ENCODE assay signal across 8 mouse cellular contexts in genomic region chrX:104669850-104670756, GRCm38 (mm10). TPM values are rescaled to one million over a fixed set of nuclear protein-coding genes. Genes with fewer than 3 reads are reported as not detected.
DNase-seq lines count a peak whose midpoint lies in the region; ATAC-seq and TF ChIP-seq lines count a peak whose summit lies in the region.

No protein-coding gene starts in this region.

- H3K4me1 ChIP-seq in E14TG2a.4 (replicated peaks; ENCODE audit: low read depth, low read length): peaks cover 11% of the 10 kb centered on the region
- H3K4me1 ChIP-seq in forebrain, embryonic 13.5 days: no peaks in the 10 kb centered on the region
- peaks cover 19% of the 10 kb centered on the region for H3K4me1 ChIP-seq in liver, embryonic 12.5 days
- H3K4me1 ChIP-seq in neural tube, embryonic 15.5 days: no peaks in the 10 kb centered on the region

- WGBS in forebrain, embryonic 13.5 days: 36% methylated on average over 18 of the region's 19 CpGs
- WGBS in liver, embryonic 12.5 days (ENCODE audit: insufficient replicate concordance): 13% methylated on average over 19 of the region's 19 CpGs
- WGBS in neural tube, embryonic 15.5 days: 28% methylated on average over 19 of the region's 19 CpGs

- no peak for DNase-seq in gastrocnemius, adult 2 months
- DNase-seq in gastrocnemius, postnatal 4 days (ENCODE audit: low spot score in 2 of 2): no peak
- no peak for DNase-seq in urinary bladder, postnatal 14 days (ENCODE audit: low spot score)
- no peak for DNase-seq in testis, postnatal 14 days (ENCODE audit: low spot score)

- TF ChIP-seq CTCF in gastrocnemius, adult 2 months (IDR thresholded peaks at IDR 0.05): no peak
- TF ChIP-seq CTCF in E14TG2a.4 (conservative IDR thresholded peaks at IDR 0.05; ENCODE audit: low read length): no peak

- intact Hi-C loops in gastrocnemius, adult 2 months (cut with DNase I): no loop called here

- peak overlapping the region; percentile 68 for H3K9ac ChIP-seq in forebrain, embryonic 13.5 days
- peak overlapping the region; percentile 69 for H3K9ac ChIP-seq in liver, embryonic 12.5 days
- H3K9ac ChIP-seq in neural tube, embryonic 15.5 days (replicated peaks): peak overlapping the region; percentile 54

- peak overlapping the region; percentile 68 for H3K4me3 ChIP-seq in gastrocnemius, adult 2 months
- peak overlapping the region; percentile 80 for H3K4me3 ChIP-seq in E14TG2a.4 (replicated peaks; ENCODE audit: low read length)
- peak overlapping the region; percentile 50 for H3K4me3 ChIP-seq in forebrain, embryonic 13.5 days
- peak overlapping the region; percentile 60 for H3K4me3 ChIP-seq in liver, embryonic 12.5 days
- H3K4me3 ChIP-seq in neural tube, embryonic 15.5 days (replicated peaks): peak overlapping the region; percentile 51

- H3K9me3 ChIP-seq in E14TG2a.4 (ENCODE audit: low read length): no peaks in the 10 kb centered on the region
- H3K9me3 ChIP-seq in forebrain, embryonic 13.5 days (replicated peaks): no peaks in the 10 kb centered on the region
- H3K9me3 ChIP-seq in liver, embryonic 12.5 days (replicated peaks): no peaks in the 10 kb centered on the region
- H3K9me3 ChIP-seq in neural tube, embryonic 15.5 days (replicated peaks): no peaks in the 10 kb centered on the region

- ATAC-seq in forebrain, embryonic 13.5 days: peak; percentile 37
- peak; percentile 47 for ATAC-seq in liver, embryonic 12.5 days
- peak; percentile 72 for ATAC-seq in neural tube, embryonic 15.5 days (ENCODE audit: low FRiP score)

- no peaks in the 10 kb centered on the region for H3K36me3 ChIP-seq in E14TG2a.4 (ENCODE audit: insufficient read depth, low read length)
- no peaks in the 10 kb centered on the region for H3K36me3 ChIP-seq in forebrain, embryonic 13.5 days (ENCODE audit: poor library complexity, severe bottlenecking)
- H3K36me3 ChIP-seq in liver, embryonic 12.5 days: no peaks in the 10 kb centered on the region
- no peaks in the 10 kb centered on the region for H3K36me3 ChIP-seq in neural tube, embryonic 15.5 days

- H3K27ac ChIP-seq in gastrocnemius, adult 2 months: peak overlapping the region; percentile 38
- H3K27ac ChIP-seq in forebrain, embryonic 13.5 days: no peak overlapping the region
- H3K27ac ChIP-seq in liver, embryonic 12.5 days: peak overlapping the region; percentile 64
- H3K27ac ChIP-seq in neural tube, embryonic 15.5 days (replicated peaks): peak overlapping the region; percentile 68

- H3K27me3 ChIP-seq in E14TG2a.4 (ENCODE audit: insufficient read depth, low read length): no peaks in the 10 kb centered on the region
- peaks cover 4% of the 10 kb centered on the region; the same call in 1 of the 2 replicates for H3K27me3 ChIP-seq in forebrain, embryonic 13.5 days
- H3K27me3 ChIP-seq in liver, embryonic 12.5 days (replicated peaks): peaks cover 8% of the 10 kb centered on the region
- peaks cover 3% of the 10 kb centered on the region; the same call in 1 of the 2 replicates for H3K27me3 ChIP-seq in neural tube, embryonic 15.5 days (replicated peaks)

- peak overlapping the region; percentile 60 for H3K4me2 ChIP-seq in forebrain, embryonic 13.5 days
- peak overlapping the region; percentile 75 for H3K4me2 ChIP-seq in liver, embryonic 12.5 days
- H3K4me2 ChIP-seq in neural tube, embryonic 15.5 days: peak overlapping the region; percentile 62

RNA-seq across cellular contexts. Expression of gene Zdhhc15, which starts 0.8 kb away (rescaled TPM):
- under 1 TPM; 0.10 to 0.20 TPM for total RNA-seq in gastrocnemius, adult 2 months (2021)
- total RNA-seq in gastrocnemius, postnatal 4 days (2021): 1 to 10 TPM; 5.6 to 6.1 TPM
- polyA plus RNA-seq in forebrain, embryonic 13.5 days (2015; fragmentation: Nextera tagmentation; extraction: Ambion mirVana): 4.8 and 5.7 TPM in 2 replicates
- polyA plus RNA-seq in liver, embryonic 12.5 days (2016; fragmentation: Nextera tagmentation; extraction: Ambion mirVana): 3.3 and 3.8 TPM in 2 replicates
- polyA plus RNA-seq in neural tube, embryonic 15.5 days (2015; fragmentation: Nextera tagmentation; extraction: Ambion mirVana): 4.2 and 4.9 TPM in 2 replicates
